Mouse (Mus musculus) brown adipose tissue, adult 24 weeks (tissue): Measurements from ENCODE around the gene Zic5. TPM values are rescaled to one million over a fixed set of nuclear protein-coding genes. Genes with fewer than 3 reads are reported as not detected.
"Not testable (repeated sequence)": the region's sequence is repeated elsewhere in the genome, so short reads cannot be mapped to it uniquely, and the experiment has no call there.

Source experiments
- H3K27ac ChIP-seq: fragments of 200-500 bp; replicated peaks from 2 replicates; pipeline ENCODE4 v1.5.1; 2012; ENCODE audit warnings: low read depth, mild to moderate bottlenecking, low read length
- H3K4me1 ChIP-seq: fragments of 200-500 bp; 2 replicates; pipeline ENCODE4 v1.6.1; 2012; ENCODE audit warnings: low read length, mixed read lengths; ENCODE audit not compliant: control insufficient read depth, insufficient read depth, insufficient read length
- H3K4me3 ChIP-seq: fragments of 200-500 bp; 2 replicates; pipeline ENCODE4 v1.5.1; 2012; ENCODE audit warnings: low read depth, mild to moderate bottlenecking, low read length, moderate library complexity; ENCODE audit not compliant: insufficient read depth
- polyA plus RNA-seq: library from polyadenylated mRNA; stranded (reverse); fragments of >200 nt; gene quantifications from 2 replicates; pipeline ENCODE4 v1.2.4, GENCODE M21; 2012; ENCODE audit not compliant: missing spikeins, insufficient read depth, insufficient read length

The Zic5 gene
- polyA plus RNA-seq, 1 experiment = not detected

DNA sequence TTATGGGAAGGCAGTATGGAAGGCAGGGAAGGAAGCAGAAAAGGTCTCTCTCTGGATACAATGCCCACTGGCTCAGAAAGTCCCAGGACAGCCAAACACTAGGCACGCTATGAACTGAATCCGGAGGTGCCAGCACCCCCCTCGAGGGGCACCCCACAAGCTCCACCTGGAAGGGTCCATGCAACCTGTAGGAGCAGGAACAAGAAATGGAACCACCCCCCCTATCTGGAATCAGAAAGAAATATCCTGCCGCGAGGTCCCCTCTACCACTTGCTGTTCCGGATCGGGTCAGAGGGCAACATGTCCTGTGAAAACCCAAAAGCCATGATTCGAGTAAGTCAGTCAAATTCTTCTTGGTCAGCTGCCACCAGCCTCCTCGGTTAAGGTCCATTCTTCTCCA, 3.5 kb downstream of the Zic5 start:
- no peak overlapping the region for H3K27ac ChIP-seq
- peaks cover 4% of the 10 kb centered on the region for H3K4me1 ChIP-seq
- no peak overlapping the region for H3K4me3 ChIP-seq

DNA sequence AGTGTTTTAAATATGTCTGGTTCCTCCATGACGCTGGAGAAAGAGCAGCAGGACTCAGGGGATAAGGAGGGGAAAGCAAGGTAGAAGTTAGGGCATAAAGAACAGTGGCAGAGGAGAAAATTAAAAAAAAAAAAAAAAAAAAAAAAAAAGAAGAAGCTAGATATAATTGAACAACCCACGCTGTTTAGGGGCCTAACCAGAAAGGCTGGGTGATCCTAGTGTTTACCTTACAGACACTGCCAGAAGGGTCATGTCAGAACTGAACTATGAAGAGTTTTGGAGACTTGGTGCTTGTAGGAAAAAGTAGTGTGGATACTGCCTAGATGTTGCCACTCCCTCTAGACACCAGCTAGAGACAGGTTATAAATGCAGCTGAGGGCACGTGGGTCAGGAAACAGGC, 4.0 kb downstream of the Zic5 start:
- Histone ChIP-seq H3K27ac (no peak overlapping the region), H3K4me1 (peaks cover 4% of the 10 kb centered on the region), H3K4me3 (no peak overlapping the region)

GRCm38 (mm10) chr14:122460226-122460625, 5.3 kb downstream of the Zic5 start:
- H3K4me3 ChIP-seq = no peak overlapping the region
- H3K27ac ChIP-seq = no peak overlapping the region
- peaks cover under 1% of the 10 kb centered on the region for H3K4me1 ChIP-seq

DNA sequence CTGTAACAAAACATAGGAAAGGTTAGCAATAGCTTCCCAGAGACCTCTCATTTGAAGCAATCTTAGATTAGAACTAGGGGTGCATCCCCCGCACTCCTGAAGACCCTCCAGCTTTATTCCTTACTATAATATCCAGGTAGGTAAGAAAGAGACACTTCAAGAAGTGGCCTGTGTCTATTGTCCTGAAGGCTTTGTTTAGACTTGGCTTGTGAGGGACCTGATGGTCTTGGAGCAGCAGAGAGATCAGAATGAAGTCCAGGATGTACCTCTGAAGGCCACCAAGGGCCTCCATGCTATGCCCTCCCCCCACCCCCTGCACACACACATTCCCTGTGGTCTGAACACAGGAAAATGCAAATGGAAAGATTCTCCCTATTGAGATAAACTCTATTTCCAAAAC, 5.7 kb downstream of the Zic5 start:
- Histone ChIP-seq H3K4me3 (no peak overlapping the region), H3K4me1 (no peaks in the 10 kb centered on the region; the same call in 1 of the 2 replicates), H3K27ac (no peak overlapping the region)

GRCm38 (mm10) chr14:122459332-122459731, 6.1 kb downstream of the Zic5 start:
- H3K4me1 ChIP-seq, H3K27ac ChIP-seq, H3K4me3 ChIP-seq: not testable (repeated sequence)

DNA sequence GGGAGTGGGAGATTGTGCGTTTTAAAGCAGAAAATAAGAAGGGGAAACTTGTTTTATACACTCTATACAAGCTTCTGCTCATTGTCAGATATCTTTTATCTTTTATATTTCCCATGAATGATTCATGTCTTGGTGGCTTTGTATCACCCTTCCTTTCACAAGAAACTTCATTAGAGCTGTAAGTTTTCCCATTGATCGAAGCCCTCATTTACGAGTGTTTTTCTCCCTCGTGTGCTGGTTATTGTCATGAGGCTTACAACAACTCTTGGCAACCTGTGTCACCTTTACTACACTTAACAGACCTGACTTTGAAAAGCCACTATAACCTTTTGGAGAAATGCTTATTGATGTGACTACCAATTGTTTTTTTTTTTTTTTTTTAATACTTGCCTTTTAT, 9.9 kb downstream of the Zic5 start:
- Histone ChIP-seq H3K4me1 (no peaks in the 10 kb centered on the region), H3K27ac (no peak overlapping the region), H3K4me3 (no peak overlapping the region)

- Histone ChIP-seq H3K4me1 (no peaks in the 10 kb centered on the region), H3K27ac (no peak overlapping the region), H3K4me3 (no peak overlapping the region)
These were observed 10.4 kb downstream of the Zic5 start for GRCm38 (mm10) chr14:122454901-122455561.

GRCm38 (mm10) chr14:122453996-122454738, 11.3 kb downstream of the Zic5 start:
- H3K4me3 ChIP-seq = no peak overlapping the region
- no peak overlapping the region for H3K27ac ChIP-seq
- H3K4me1 ChIP-seq = no peaks in the 10 kb centered on the region

GRCm38 (mm10) chr14:122453388-122453995, 12.0 kb downstream of the Zic5 start:
- Histone ChIP-seq H3K4me3 (peak overlapping the region; percentile 7; the same call in 1 of the 2 replicates), H3K4me1 (no peaks in the 10 kb centered on the region), H3K27ac (no peak overlapping the region)

GRCm38 (mm10) chr14:122452701-122453387, 12.6 kb downstream of the Zic5 start:
- H3K4me3 ChIP-seq = no peak overlapping the region
- H3K4me1 ChIP-seq = no peaks in the 10 kb centered on the region
- H3K27ac ChIP-seq = no peak overlapping the region

DNA sequence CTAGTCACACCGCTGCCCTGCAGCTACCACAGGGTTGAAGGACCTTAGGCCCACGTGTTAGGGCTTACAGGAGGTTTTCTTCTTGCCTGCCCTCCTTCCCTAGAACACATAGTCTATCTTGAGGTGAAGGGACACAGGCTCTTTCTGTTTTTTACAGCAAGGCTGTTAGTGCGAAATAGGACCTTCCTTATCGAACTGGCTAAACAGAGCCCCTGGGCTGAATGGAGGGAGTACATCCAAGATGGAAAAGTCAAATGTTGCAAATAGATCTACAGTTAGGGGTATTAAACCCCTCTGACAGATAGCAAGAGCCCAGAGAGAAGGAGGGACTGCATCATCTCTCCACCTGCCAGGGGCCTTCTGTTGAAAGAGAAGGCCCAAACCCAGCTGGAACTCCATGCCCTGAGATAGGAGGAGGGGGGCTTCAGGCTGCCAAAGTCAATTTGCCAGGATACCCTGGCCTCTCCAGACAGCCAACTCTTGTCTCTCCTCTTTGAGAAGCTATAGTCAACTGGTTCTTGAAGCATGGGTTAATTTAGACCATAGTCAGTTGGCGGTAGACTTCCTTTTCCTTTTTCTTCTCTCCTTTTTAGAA, 13.8 kb downstream of the Zic5 start:
- no peak overlapping the region for H3K4me3 ChIP-seq
- no peak overlapping the region for H3K27ac ChIP-seq
- no peaks in the 10 kb centered on the region for H3K4me1 ChIP-seq

DNA sequence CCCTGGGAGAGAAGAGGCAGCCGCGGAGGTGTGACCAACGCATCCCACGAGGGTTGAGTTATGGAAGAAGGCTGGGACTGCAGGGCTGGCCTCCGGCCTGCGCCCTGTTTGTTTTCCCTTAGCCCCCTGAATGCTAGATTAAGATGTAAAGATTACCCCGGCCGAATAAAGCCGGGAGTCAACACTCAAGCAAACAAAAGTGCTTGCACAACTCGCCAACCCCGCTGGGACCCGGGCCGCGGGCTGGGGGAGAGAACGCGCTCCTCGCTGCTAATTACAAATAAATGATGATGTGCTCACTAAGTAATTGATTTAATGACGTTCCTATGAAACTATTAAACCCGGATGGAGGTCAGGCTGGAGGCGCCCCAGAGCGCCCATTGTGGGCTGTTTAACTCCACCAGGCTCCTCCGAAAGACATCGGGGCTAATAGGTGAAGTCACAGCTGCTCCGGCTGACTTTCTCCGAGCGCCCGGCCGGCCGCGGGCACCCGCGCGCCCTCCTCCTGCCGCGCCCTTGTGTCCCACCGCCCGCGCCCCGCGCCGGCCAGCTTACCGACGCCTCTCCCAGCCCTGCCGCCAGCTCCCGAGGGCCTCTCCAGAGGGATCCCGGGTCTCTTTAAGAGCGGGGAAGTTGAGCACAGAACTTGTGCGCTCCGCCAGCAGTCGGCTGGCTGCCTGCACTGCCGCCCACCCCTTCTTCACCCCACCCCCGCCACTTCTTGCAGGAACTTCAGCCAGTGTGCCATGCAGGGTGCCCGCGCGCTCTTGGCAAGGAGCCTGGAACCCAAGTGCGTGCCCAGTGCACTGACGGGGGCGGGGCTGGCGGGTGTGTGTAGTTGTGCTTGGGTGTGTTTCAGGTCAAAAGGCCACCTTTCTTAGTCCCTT, 14.7 kb downstream of the Zic5 start, which contains the start of gene Gm5089:
Gm5089 (minus strand) TSS at position 620 of the 887 bp plus-strand sequence.
- H3K4me1 ChIP-seq = no peaks in the 10 kb centered on the region
- peak within 1 kb of the TSS; percentile 49 for H3K4me3 ChIP-seq
- H3K27ac ChIP-seq = no peak within 1 kb of the TSS

DNA sequence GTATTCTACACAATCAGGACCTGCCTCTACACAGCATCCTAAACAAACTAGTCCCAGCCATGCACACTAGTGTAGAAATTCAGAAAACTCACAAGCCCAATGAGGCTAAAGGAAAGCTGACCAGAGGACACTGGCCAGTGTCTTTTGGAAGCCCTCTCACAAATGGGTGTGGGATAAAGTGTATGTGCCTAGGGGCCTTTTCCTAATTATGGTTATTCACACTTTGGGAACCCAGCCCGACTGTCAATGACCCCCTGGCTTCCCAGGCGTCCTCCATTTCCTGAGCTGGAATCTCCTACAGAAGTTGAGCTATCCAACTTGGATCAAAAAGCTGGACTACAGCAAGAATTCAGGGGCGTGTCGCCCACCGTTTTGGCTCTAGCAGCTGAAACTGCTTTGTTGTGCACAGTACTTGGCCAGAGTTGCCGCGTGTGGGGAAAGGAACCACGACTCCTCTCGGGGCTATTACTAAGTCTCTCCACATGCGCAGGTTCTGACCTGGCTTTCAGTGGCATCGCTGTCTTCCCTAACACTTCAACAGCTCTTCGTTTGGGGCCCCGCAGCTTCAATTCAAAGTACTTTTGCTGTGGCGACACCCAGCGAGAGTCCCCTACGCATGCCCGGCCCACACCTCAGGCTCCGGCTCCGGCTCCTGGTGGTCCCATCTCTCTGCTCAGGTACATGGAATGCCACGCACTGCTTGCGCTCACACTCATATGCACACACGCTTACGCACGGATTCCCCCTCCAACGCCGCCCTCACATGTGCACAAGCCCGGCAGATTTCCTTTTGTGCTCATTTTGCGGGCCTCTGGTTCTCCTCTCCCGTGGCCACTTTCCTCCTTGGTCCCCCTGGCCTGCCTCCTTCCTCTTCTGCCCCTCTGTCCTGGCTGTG, 15.6 kb downstream of the Zic5 start:
- Histone ChIP-seq H3K4me3 (peak overlapping the region; percentile 49; the same call in 1 of the 2 replicates), H3K27ac (no peak overlapping the region), H3K4me1 (no peaks in the 10 kb centered on the region)
